Mouse (Mus musculus) heart, postnatal 0 days (tissue): ENCODE measurements at regions not wholly inside any gene's neighbourhood (a gene's known extent, or its start where the extent isn't known, plus 50 kb on each side); places are given as distances from the start of the nearest gene placed in this dataset.

Source experiments
- ATAC-seq: fragments of 200-750 bp; cut with Nextera tagmentation; 2 replicates; pipeline ENCODE4 v1.8.0; 2017; ENCODE audit warnings: low read depth, moderate number of reproducible peaks, moderate library complexity; ENCODE audit not compliant: insufficient read depth
- DNase-seq: peaks from one replicate; pipeline ENCODE4 v3.0.0-alpha.2; 2016; ENCODE audit warnings: low spot score
- H3K27ac ChIP-seq: fragments of 300-500 bp; sonication (generic); 2 replicates; pipeline ENCODE4 v1.5.1; 2014; ENCODE audit warnings: low read depth, mild to moderate bottlenecking
- H3K27me3 ChIP-seq: fragments of 300-500 bp; sonication (generic); 2 replicates; pipeline ENCODE4 v1.6.1; 2014; ENCODE audit warnings: low read length, mixed read lengths; ENCODE audit not compliant: control insufficient read depth, insufficient read depth
- H3K36me3 ChIP-seq: fragments of 300-500 bp; sonication (generic); replicated peaks from 2 replicates; pipeline ENCODE4 v1.6.1; 2014; ENCODE audit warnings: low read length, mixed read lengths; ENCODE audit not compliant: control insufficient read depth, insufficient read depth
- H3K4me1 ChIP-seq: fragments of 300-500 bp; sonication (generic); 2 replicates; pipeline ENCODE4 v1.6.1; 2014; ENCODE audit warnings: antibody characterized with exemption; ENCODE audit not compliant: control insufficient read depth, insufficient read depth
- H3K4me2 ChIP-seq: fragments of 300-500 bp; sonication (generic); 2 replicates; pipeline ENCODE4 v1.6.1; 2014; ENCODE audit warnings: low read depth, mild to moderate bottlenecking, low read length, moderate library complexity
- H3K4me3 ChIP-seq: fragments of 300-500 bp; sonication (generic); 2 replicates; pipeline ENCODE4 v1.5.1; 2014; ENCODE audit warnings: low read depth, low read length
- H3K9ac ChIP-seq: fragments of 300-500 bp; sonication (generic); replicated peaks from 2 replicates; pipeline ENCODE4 v1.6.1; 2014; ENCODE audit warnings: low read depth, low read length, mixed read lengths
- H3K9me3 ChIP-seq: fragments of 300-500 bp; sonication (generic); replicated peaks from 2 replicates; pipeline ENCODE4 v1.6.1; 2016; ENCODE audit warnings: low read length; ENCODE audit not compliant: control insufficient read depth
- CTCF ChIP-seq: IDR thresholded peaks from 2 replicates; pipeline ENCODE4 v1.5.1; 2016; ENCODE audit warnings: antibody characterized with exemption, control low read depth, low read depth
- EP300 ChIP-seq: IDR thresholded peaks from 2 replicates; pipeline ENCODE4 v1.6.1; 2016; ENCODE audit warnings: antibody characterized with exemption, low read depth
- WGBS: fragments of 180-500 bp; shearing (Covaris S2); extraction: QIAGEN DNeasy Blood & Tissue Kit; methylation state at CpG from one replicate; pipeline ENCODE4 v1.1.7; 2014; 5-methylcytosine and 5-hydroxymethylcytosine counted together

- no peak overlapping the region for H3K4me3 ChIP-seq
- H3K4me1 ChIP-seq: no peaks in the 10 kb centered on the region
- ATAC-seq: no peak
- no peak overlapping the region for H3K27ac ChIP-seq
- H3K27me3 ChIP-seq: no peaks in the 10 kb centered on the region
- WGBS: 71% methylated on average over 10 of the region's 10 CpGs
- no peaks in the 10 kb centered on the region for H3K36me3 ChIP-seq
- H3K9me3 ChIP-seq: no peaks in the 10 kb centered on the region
- TF ChIP-seq CTCF (no peak), EP300 (no peak)
- no peak for DNase-seq
- no peak overlapping the region for H3K9ac ChIP-seq
- H3K4me2 ChIP-seq: no peak overlapping the region
Observed at GRCm38 (mm10) chr14:104937083-104937864, 239.9 kb downstream of the Rbm26 start.

GRCm38 (mm10) chr14:104935956-104936355 is 241.2 kb downstream of the Rbm26 start:
- no peak overlapping the region for H3K27ac ChIP-seq
- H3K27me3 ChIP-seq: no peaks in the 10 kb centered on the region
- WGBS: 64% methylated on average over 11 of the region's 11 CpGs
- H3K36me3 ChIP-seq: no peaks in the 10 kb centered on the region
- H3K9ac ChIP-seq: no peak overlapping the region
- H3K4me3 ChIP-seq: no peak overlapping the region
- ATAC-seq (no peak), DNase-seq (no peak)
- no peaks in the 10 kb centered on the region for H3K4me1 ChIP-seq
- no peak overlapping the region for H3K4me2 ChIP-seq
- H3K9me3 ChIP-seq: no peaks in the 10 kb centered on the region
- TF ChIP-seq CTCF: no peak
- TF ChIP-seq EP300: no peak

GRCm38 (mm10) chr14:104905706-104906105 is 271.4 kb downstream of the Rbm26 start:
- Histone ChIP-seq H3K9me3 (peaks cover 3% of the 10 kb centered on the region; the same call in 1 of the 2 replicates), H3K4me3 (no peak overlapping the region), H3K36me3 (no peaks in the 10 kb centered on the region), H3K4me1 (no peaks in the 10 kb centered on the region), H3K27me3 (no peaks in the 10 kb centered on the region), H3K27ac (no peak overlapping the region), H3K9ac (no peak overlapping the region), H3K4me2 (no peak overlapping the region)
- TF ChIP-seq EP300 (no peak), CTCF (no peak)
- ATAC-seq (no peak), DNase-seq (no peak)

DNA sequence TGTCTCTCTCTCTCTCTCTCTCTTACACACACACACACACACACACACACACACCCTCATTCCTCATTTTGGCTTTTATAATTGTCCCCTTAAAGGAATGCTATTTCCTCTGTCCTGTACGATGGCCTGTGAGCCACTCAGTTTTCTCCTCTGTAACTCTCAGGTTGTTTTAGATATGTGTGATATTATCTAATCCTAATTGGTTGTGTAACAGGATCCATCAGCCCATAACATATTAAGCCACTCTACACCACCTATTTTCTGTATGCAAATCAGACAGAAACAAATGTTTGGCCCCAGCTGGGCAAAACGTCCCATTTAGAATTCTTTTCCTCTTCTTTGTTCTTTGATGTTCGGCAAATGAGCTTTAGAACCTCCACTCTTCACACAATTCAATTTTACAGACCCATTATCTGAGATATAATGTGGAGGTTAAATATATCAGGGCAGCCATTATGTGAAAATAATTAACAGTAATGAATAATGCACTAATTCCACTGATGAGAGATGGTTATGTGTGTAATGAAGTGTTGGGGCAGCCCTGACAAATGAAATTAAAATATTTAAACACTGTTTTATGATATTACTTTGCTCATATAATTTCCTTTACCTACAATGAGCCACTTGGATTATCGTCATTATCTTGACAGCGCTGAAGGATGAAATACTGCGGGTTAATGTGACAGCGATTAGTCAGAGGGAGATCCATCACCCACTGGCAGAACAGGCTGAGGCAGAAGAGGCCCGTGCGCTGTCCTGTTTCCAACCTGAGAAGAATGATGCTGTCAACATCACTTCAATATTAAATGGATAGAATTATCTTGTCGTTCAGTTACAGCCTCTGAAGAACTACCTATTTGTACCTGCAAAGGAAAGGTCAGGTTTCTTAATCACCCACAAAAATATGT is 274.8 kb downstream of the Rbm26 start:
- WGBS: 64% methylated on average over 10 of the region's 10 CpGs
- Histone ChIP-seq H3K27me3 (no peaks in the 10 kb centered on the region), H3K9me3 (peaks cover 3% of the 10 kb centered on the region; the same call in 1 of the 2 replicates), H3K36me3 (no peaks in the 10 kb centered on the region), H3K4me1 (no peaks in the 10 kb centered on the region), H3K27ac (no peak overlapping the region), H3K9ac (no peak overlapping the region), H3K4me3 (no peak overlapping the region), H3K4me2 (no peak overlapping the region)
- TF ChIP-seq CTCF: no peak
- no peak for TF ChIP-seq EP300
- DNase-seq: no peak
- no peak for ATAC-seq

- TF ChIP-seq EP300: no peak
- no peak for TF ChIP-seq CTCF
- Histone ChIP-seq H3K27ac (no peak overlapping the region), H3K36me3 (no peaks in the 10 kb centered on the region), H3K9me3 (peaks cover 3% of the 10 kb centered on the region; the same call in 1 of the 2 replicates), H3K9ac (no peak overlapping the region), H3K4me1 (no peaks in the 10 kb centered on the region), H3K27me3 (no peaks in the 10 kb centered on the region), H3K4me3 (no peak overlapping the region), H3K4me2 (no peak overlapping the region)
- 49% methylated on average over 11 of the region's 11 CpGs for WGBS
- no peak for DNase-seq
- no peak for ATAC-seq
Observed at GRCm38 (mm10) chr14:104901072-104901471, 276.1 kb downstream of the Rbm26 start.
